Comparison of ENCODE assay signal across 22 mouse cellular contexts in genomic region chr6:101392801-101393117, GRCm38 (mm10). TPM values are rescaled to one million over a fixed set of nuclear protein-coding genes. Genes with fewer than 3 reads are reported as not detected.
DNase-seq lines count a peak whose midpoint lies in the region; ATAC-seq and TF ChIP-seq lines count a peak whose summit lies in the region.
"Had no signal": no experiment of that assay in that cellular context is flagged by ENCODE, and none has a peak within 500 bp of the region (broad histone marks: within the 10 kb centered on the region; RNA-seq: fewer than 3 reads in every experiment).

No protein-coding gene starts in this region.

- peaks cover 13% of the 10 kb centered on the region for H3K4me1 ChIP-seq in kidney, embryonic 15.5 days
- H3K4me1 ChIP-seq in kidney, embryonic 16.5 days (ENCODE audit: insufficient read depth, low read length) = peaks cover 12% of the 10 kb centered on the region
- H3K4me1 ChIP-seq in kidney, postnatal 0 days (replicated peaks; ENCODE audit: insufficient read depth, low read length) = 0 out of 2 replicates have a peak, but pooled peaks cover 10% of the 10 kb centered on the region

- H3K27me3 ChIP-seq in kidney, embryonic 15.5 days = peaks cover 23% of the 10 kb centered on the region; the same call in 1 of the 2 replicates
- 0 out of 2 replicates have a peak, but pooled peaks cover 8% of the 10 kb centered on the region for H3K27me3 ChIP-seq in kidney, embryonic 16.5 days (ENCODE audit: insufficient read depth, low read length)
- no peaks in the 10 kb centered on the region for H3K27me3 ChIP-seq in kidney, postnatal 0 days (ENCODE audit: insufficient read depth, low read length)
- H3K27me3 ChIP-seq: CH12.LX had no signal

- WGBS in kidney, embryonic 15.5 days = 23% methylated on average over 2 of the region's 2 CpGs
- 11% methylated on average over 2 of the region's 2 CpGs for WGBS in kidney, embryonic 16.5 days
- WGBS in kidney, postnatal 0 days = 24% methylated on average over 2 of the region's 2 CpGs

- intact Hi-C loops in heart, postnatal 14 days (cut with DNase I) = no loop called here

- no peaks in the 10 kb centered on the region for H3K36me3 ChIP-seq in kidney, embryonic 15.5 days
- no peaks in the 10 kb centered on the region for H3K36me3 ChIP-seq in kidney, embryonic 16.5 days (ENCODE audit: insufficient read depth, low read length)
- H3K36me3 ChIP-seq in kidney, postnatal 0 days (ENCODE audit: insufficient read depth, low read length) = no peaks in the 10 kb centered on the region
- H3K36me3 ChIP-seq: G1E had no signal

- no peak overlapping the region for H3K9ac ChIP-seq in kidney, embryonic 15.5 days
- H3K9ac ChIP-seq in kidney, embryonic 16.5 days (replicated peaks; ENCODE audit: low read length) = no peak overlapping the region
- no peak overlapping the region for H3K9ac ChIP-seq in kidney, postnatal 0 days (ENCODE audit: low read depth, low read length)

- no peak overlapping the region for H3K4me3 ChIP-seq in kidney, embryonic 15.5 days (replicated peaks)
- no peak overlapping the region for H3K4me3 ChIP-seq in kidney, embryonic 16.5 days (ENCODE audit: low read length)
- H3K4me3 ChIP-seq in kidney, postnatal 0 days (replicated peaks; ENCODE audit: low read depth, low read length) = no peak overlapping the region

- no peak for TF ChIP-seq CTCF in kidney, postnatal 0 days (IDR thresholded peaks at IDR 0.05; ENCODE audit: low read depth)

- ATAC-seq in kidney, embryonic 15.5 days (replicated peaks; ENCODE audit: low FRiP score) = peak; percentile 71
- peak; percentile 62; the same call in 1 of the 2 replicates for ATAC-seq in kidney, embryonic 16.5 days (ENCODE audit: low FRiP score, low TSS enrichment)
- no peak; the same call in 1 of the 2 replicates for ATAC-seq in kidney, postnatal 0 days (replicated peaks; ENCODE audit: low FRiP score, low read depth)
- ATAC-seq: activated CD4-positive, CD25-positive, alpha-beta regulatory T cell, adult 4 months; CD4-positive, CD25-positive, alpha-beta regulatory T cell, adult 4 months; Patski had no signal

- no peak overlapping the region for H3K4me2 ChIP-seq in kidney, embryonic 15.5 days
- H3K4me2 ChIP-seq in kidney, embryonic 16.5 days (replicated peaks; ENCODE audit: low read depth, low read length) = no peak overlapping the region
- H3K4me2 ChIP-seq in kidney, postnatal 0 days (ENCODE audit: low read length) = no peak overlapping the region

- DNase-seq in heart, adult 11 months = peak; percentile 44
- no peak for DNase-seq in heart, postnatal 14 days
- no peak for DNase-seq in kidney, postnatal 25 days
- no peak for DNase-seq in kidney, postnatal 10 days
- peak; percentile 54 for DNase-seq in kidney, postnatal 0 days (ENCODE audit: low spot score)
- no peak for DNase-seq in kidney, adult 18-20 months
- DNase-seq: adrenal gland, adult 2 months; adrenal gland, adult 8-10 months; adrenal gland, postnatal 10 days; adrenal gland, postnatal 14 days; adrenal gland, postnatal 25 days; adrenal gland, postnatal 36 days; B cell, adult 2 months; cerebellum, adult 11 months; cerebellum, adult 11-12 months had no signal

- H3K27ac ChIP-seq in kidney, embryonic 15.5 days = peak overlapping the region; percentile 39; the same call in 1 of the 2 replicates
- H3K27ac ChIP-seq in kidney, embryonic 16.5 days (ENCODE audit: low read length) = no peak overlapping the region
- H3K27ac ChIP-seq in kidney, postnatal 0 days = no peak overlapping the region

- no peaks in the 10 kb centered on the region for H3K9me3 ChIP-seq in kidney, embryonic 15.5 days (replicated peaks)
- no peaks in the 10 kb centered on the region for H3K9me3 ChIP-seq in kidney, embryonic 16.5 days (ENCODE audit: low read length)
- H3K9me3 ChIP-seq in kidney, postnatal 0 days (replicated peaks; ENCODE audit: low read length) = no peaks in the 10 kb centered on the region

RNA-seq across cellular contexts. Expression of gene Pdzrn3, which starts 15.1 kb away (rescaled TPM):
- 10 to 100 TPM; 33.4 to 35.0 TPM for total RNA-seq in heart, postnatal 14 days (2021)
- polyA plus RNA-seq in kidney, embryonic 15.5 days (2015; fragmentation: Nextera tagmentation; extraction: Ambion mirVana) = 9.3 and 9.9 TPM in 2 replicates
- polyA plus RNA-seq in kidney, embryonic 16.5 days (2015; fragmentation: Nextera tagmentation; extraction: Ambion mirVana) = 8.6 and 8.7 TPM in 2 replicates
- 6.3 and 7.0 TPM in 2 replicates for polyA plus RNA-seq in kidney, postnatal 0 days (2015; fragmentation: Nextera tagmentation; extraction: Ambion mirVana)
- total RNA-seq: CH12.LX had no signal
- polyA plus RNA-seq: activated CD4-positive, CD25-positive, alpha-beta regulatory T cell, adult 4 months; CD4-positive, CD25-positive, alpha-beta regulatory T cell, adult 4 months; G1E had no signal

Comparison
In these comparisons a context has a peak if more than half of its experiments do, and no peak if none do; other contexts are left out.
1. DNase-seq: peak in heart, adult 11 months (single experiment) and kidney, postnatal 0 days (single experiment); none in heart, postnatal 14 days (0 of 2), kidney, postnatal 25 days (0 of 2), kidney, postnatal 10 days (single experiment) and kidney, adult 18-20 months (single experiment).